In the genomic region with DNA sequence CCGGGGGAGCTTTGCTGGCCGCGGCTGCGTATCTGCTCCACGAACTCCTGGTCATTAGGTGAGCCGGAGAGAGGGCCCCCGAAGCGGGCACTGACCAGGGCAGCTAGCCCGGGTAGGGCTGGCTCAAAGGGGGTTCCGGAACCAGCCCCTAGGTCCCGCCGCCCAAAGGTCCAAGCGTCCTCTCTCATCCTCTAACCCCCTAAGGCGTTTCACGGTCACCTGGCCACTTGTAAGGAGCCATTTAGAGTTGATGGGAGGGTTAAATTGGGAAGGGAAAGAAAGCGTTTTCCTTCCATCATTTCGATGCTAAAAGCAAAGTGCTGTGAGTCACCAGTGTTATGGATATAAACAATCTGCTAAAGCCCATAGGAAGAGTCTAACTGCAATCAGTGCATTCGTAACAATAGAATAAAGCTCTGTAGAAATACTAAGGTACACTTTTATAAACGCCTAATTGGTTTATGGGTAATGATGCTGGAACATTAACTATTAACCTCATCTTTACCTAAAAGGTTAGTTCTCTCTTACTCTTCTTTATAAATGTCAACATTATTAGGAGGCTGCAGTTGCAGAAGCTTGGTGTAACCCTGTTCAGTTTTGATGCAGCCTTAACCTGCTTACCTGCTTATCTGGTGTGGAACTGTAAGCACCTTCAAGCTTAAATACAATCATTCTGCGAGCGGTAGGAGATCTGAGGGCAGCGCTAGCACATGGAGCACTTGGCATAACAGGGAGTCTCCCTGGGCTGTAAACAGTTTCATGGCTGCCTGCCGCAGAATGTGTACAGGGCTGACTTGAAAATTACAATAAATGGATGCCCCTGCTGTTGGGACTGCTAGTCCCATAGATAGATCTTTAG, we compare ENCODE assay signal across 7 mouse cellular contexts. TPM values are rescaled to one million over a fixed set of nuclear protein-coding genes. Genes with fewer than 3 reads are reported as not detected.
A peak's percentile ranks its signal among the peaks of the same experiment; 100 is the strongest.
DNase-seq lines count a peak whose midpoint lies in the region; ATAC-seq and TF ChIP-seq lines count a peak whose summit lies in the region.

No protein-coding gene starts in this region.

- H3K36me3 ChIP-seq in lung, postnatal 0 days (ENCODE audit: insufficient read depth, low read length), result no peaks in the 10 kb centered on the region
- H3K36me3 ChIP-seq in hindbrain, embryonic 15.5 days, result peaks cover 7% of the 10 kb centered on the region
- peaks cover 4% of the 10 kb centered on the region; the same call in 1 of the 2 replicates for H3K36me3 ChIP-seq in midbrain, postnatal 0 days (ENCODE audit: insufficient read depth, low read length)

- H3K9ac ChIP-seq in lung, postnatal 0 days (replicated peaks; ENCODE audit: low read depth), result peak overlapping the region; percentile 47; the same call in 1 of the 2 replicates
- peak overlapping the region; percentile 96 for H3K9ac ChIP-seq in hindbrain, embryonic 15.5 days
- peak overlapping the region; percentile 95 for H3K9ac ChIP-seq in midbrain, postnatal 0 days (replicated peaks; ENCODE audit: low read length, poor library complexity, severe bottlenecking)

- no peaks in the 10 kb centered on the region for H3K27me3 ChIP-seq in lung, postnatal 0 days (replicated peaks; ENCODE audit: insufficient read depth, low read length)
- no peaks in the 10 kb centered on the region for H3K27me3 ChIP-seq in hindbrain, embryonic 15.5 days
- H3K27me3 ChIP-seq in midbrain, postnatal 0 days (ENCODE audit: insufficient read depth, low read length), result no peaks in the 10 kb centered on the region

- no peak overlapping the region for H3K27ac ChIP-seq in lung, postnatal 0 days (ENCODE audit: low read length)
- peak overlapping the region; percentile 97 for H3K27ac ChIP-seq in hindbrain, embryonic 15.5 days (replicated peaks)
- peak overlapping the region; percentile 99 for H3K27ac ChIP-seq in midbrain, postnatal 0 days (ENCODE audit: low read depth, low read length)

- H3K4me1 ChIP-seq in lung, postnatal 0 days (ENCODE audit: insufficient read depth, low read depth, low read length), result no peaks in the 10 kb centered on the region
- peaks cover 39% of the 10 kb centered on the region for H3K4me1 ChIP-seq in hindbrain, embryonic 15.5 days (replicated peaks)
- peaks cover 12% of the 10 kb centered on the region; the same call in 1 of the 2 replicates for H3K4me1 ChIP-seq in midbrain, postnatal 0 days (ENCODE audit: insufficient read depth, low read length)

- no peaks in the 10 kb centered on the region for H3K9me3 ChIP-seq in lung, postnatal 0 days (ENCODE audit: low read length)
- H3K9me3 ChIP-seq in hindbrain, embryonic 15.5 days, result no peaks in the 10 kb centered on the region
- H3K9me3 ChIP-seq in midbrain, postnatal 0 days (ENCODE audit: low read length), result no peaks in the 10 kb centered on the region

- no peak for TF ChIP-seq CTCF in lung, postnatal 0 days (IDR thresholded peaks at IDR 0.05)
- TF ChIP-seq CTCF in midbrain, postnatal 0 days (IDR thresholded peaks at IDR 0.05), result no peak

- 13% methylated on average over 23 of the region's 23 CpGs for WGBS in lung, postnatal 0 days
- 6% methylated on average over 23 of the region's 23 CpGs for WGBS in hindbrain, embryonic 15.5 days
- WGBS in midbrain, postnatal 0 days, result 4% methylated on average over 23 of the region's 23 CpGs

- peak overlapping the region; percentile 98 for H3K4me2 ChIP-seq in lung, postnatal 0 days (replicated peaks; ENCODE audit: low read depth, low read length)
- peak overlapping the region; percentile 59 for H3K4me2 ChIP-seq in hindbrain, embryonic 15.5 days
- peak overlapping the region; percentile 63 for H3K4me2 ChIP-seq in midbrain, postnatal 0 days (ENCODE audit: low read depth, low read length, poor library complexity, severe bottlenecking)

- no peak for TF ChIP-seq EP300 in lung, postnatal 0 days (IDR thresholded peaks at IDR 0.05)

- DNase-seq in lung, postnatal 0 days (ENCODE audit: low spot score), result peak; percentile 35
- DNase-seq in lung, postnatal 25 days (ENCODE audit: low spot score), result no peak
- DNase-seq in embryo, embryonic 11.5 days (ENCODE audit: low read depth, low spot score), result peak; percentile 9
- peak; percentile 52 for DNase-seq in midbrain, postnatal 0 days (ENCODE audit: low spot score)
- DNase-seq in adrenal gland, postnatal 25 days, result no peak

- H3K4me3 ChIP-seq in lung, postnatal 0 days (ENCODE audit: low read depth, low read length), result peak overlapping the region; percentile 64
- peak overlapping the region; percentile 80 for H3K4me3 ChIP-seq in hindbrain, embryonic 15.5 days
- peak overlapping the region; percentile 71 for H3K4me3 ChIP-seq in midbrain, postnatal 0 days (ENCODE audit: low read depth, low read length)

- ATAC-seq in lung, postnatal 0 days, result peak; percentile 31
- peak; percentile 46 for ATAC-seq in hindbrain, embryonic 15.5 days (ENCODE audit: low FRiP score, low read depth)
- ATAC-seq in midbrain, postnatal 0 days (ENCODE audit: low FRiP score), result peak; percentile 57
- no peak for ATAC-seq in megakaryocyte-erythroid progenitor cell, adult 5-6 weeks (replicated peaks; ENCODE audit: low FRiP score, low TSS enrichment, poor library complexity, severe bottlenecking)

RNA-seq across cellular contexts. Expression of a gene that starts 0.9 kb away (rescaled TPM):
- 0.47 and 0.49 TPM in 2 replicates for polyA plus RNA-seq in lung, postnatal 0 days (2015; fragmentation: Nextera tagmentation; extraction: Ambion mirVana)
- 16.8 and 18.2 TPM in 2 replicates for polyA plus RNA-seq in hindbrain, embryonic 15.5 days (2015; fragmentation: Nextera tagmentation; extraction: Ambion mirVana)
- total RNA-seq in midbrain, postnatal 0 days (2014; rRNA removed), result 64.0 and 91.3 TPM in 2 replicates
- polyA plus RNA-seq in midbrain, postnatal 0 days (2015; fragmentation: Nextera tagmentation; extraction: Ambion mirVana), result 10.8 and 12.2 TPM in 2 replicates
- not detected in 2 replicates for total RNA-seq in megakaryocyte-erythroid progenitor cell, adult 5-6 weeks (2014; fragmentation: Nextera tagmentation)
- total RNA-seq in megakaryocyte-erythroid progenitor cell, adult 5-6 weeks (2017), result not detected in 2 replicates
- 4.8 and 5.4 TPM in 2 replicates for total RNA-seq in adrenal gland, postnatal 25 days (2021)

RNA-seq across cellular contexts. Expression of a gene that starts 52.5 kb away (rescaled TPM):
- polyA plus RNA-seq in lung, postnatal 0 days (2015; fragmentation: Nextera tagmentation; extraction: Ambion mirVana), result 9.7 and 9.8 TPM in 2 replicates
- polyA plus RNA-seq in hindbrain, embryonic 15.5 days (2015; fragmentation: Nextera tagmentation; extraction: Ambion mirVana), result 13.2 and 13.5 TPM in 2 replicates
- total RNA-seq in midbrain, postnatal 0 days (2014; rRNA removed), result 11.3 and 13.9 TPM in 2 replicates
- polyA plus RNA-seq in midbrain, postnatal 0 days (2015; fragmentation: Nextera tagmentation; extraction: Ambion mirVana), result 21.0 and 22.1 TPM in 2 replicates
- total RNA-seq in megakaryocyte-erythroid progenitor cell, adult 5-6 weeks (2014; fragmentation: Nextera tagmentation), result 8.7 and 15.1 TPM in 2 replicates
- total RNA-seq in megakaryocyte-erythroid progenitor cell, adult 5-6 weeks (2017), result 19.5 and 28.8 TPM in 2 replicates
- 17.4 and 20.0 TPM in 2 replicates for total RNA-seq in adrenal gland, postnatal 25 days (2021)

Comparison
In these comparisons a context has a peak if more than half of its experiments do, and no peak if none do; other contexts are left out.
1. DNase-seq: peak in lung, postnatal 0 days (single experiment), embryo, embryonic 11.5 days (single experiment) and midbrain, postnatal 0 days (single experiment); none in lung, postnatal 25 days (single experiment) and adrenal gland, postnatal 25 days (single experiment).
2. RNA of a gene that starts 0.9 kb away (total RNA-seq): 64.0 to 91.3 TPM in midbrain, postnatal 0 days; 4.8 to 5.4 TPM in adrenal gland, postnatal 25 days and not detected in megakaryocyte-erythroid progenitor cell, adult 5-6 weeks; every median in the first group is over 10 times any median in the second.
3. Peak in every context shown above with its lines, with median percentiles within 50 percentile points of each other: H3K4me2 ChIP-seq, H3K4me3 ChIP-seq and H3K9ac ChIP-seq.